Mouse (Mus musculus) adrenal gland, postnatal 25 days (tissue): ENCODE measurements around the gene Ank3. TPM values are rescaled to one million over a fixed set of nuclear protein-coding genes. Genes with fewer than 3 reads are reported as not detected.

ENCODE experiments used
- DNase-seq: peaks from one replicate; pipeline ENCODE4 v3.0.0; 2021; ENCODE audit warnings: mixed read lengths
- total RNA-seq: library from RNA; stranded (reverse); gene quantifications from 2 replicates; pipeline ENCODE4 v1.2.3, GENCODE M21; 2021

The Ank3 gene
- total RNA-seq, 1 experiment from 2014 or later = 18.2 TPM

- DNase-seq = no peak
Measured at GRCm38 (mm10) chr10:69670496-69670895, 271.9 kb downstream of the Ank3 start.

GRCm38 (mm10) chr10:69670959-69671358 lies 272.4 kb downstream of the Ank3 start:
- no peak for DNase-seq

GRCm38 (mm10) chr10:69671505-69671904 lies 272.9 kb downstream of the Ank3 start:
- no peak for DNase-seq

- DNase-seq = no peak
Measured at GRCm38 (mm10) chr10:69672545-69672944, 274.0 kb downstream of the Ank3 start.

GRCm38 (mm10) chr10:69678230-69678629 lies 279.7 kb downstream of the Ank3 start:
- DNase-seq = no peak

GRCm38 (mm10) chr10:69686336-69686735 lies 287.8 kb downstream of the Ank3 start:
- peak; percentile 38 for DNase-seq

GRCm38 (mm10) chr10:69689096-69689495 lies 290.5 kb downstream of the Ank3 start:
- DNase-seq = no peak

- DNase-seq = no peak
Measured at GRCm38 (mm10) chr10:69690131-69690960, 291.8 kb downstream of the Ank3 start.

- DNase-seq = no peak
Measured at GRCm38 (mm10) chr10:69690961-69691451, 292.4 kb downstream of the Ank3 start.

GRCm38 (mm10) chr10:69696019-69696418 lies 297.4 kb downstream of the Ank3 start:
- no peak for DNase-seq

- no peak for DNase-seq
Measured at GRCm38 (mm10) chr10:69698699-69699098, 300.1 kb downstream of the Ank3 start.

- no peak for DNase-seq
Measured at GRCm38 (mm10) chr10:69701226-69701625, 302.7 kb downstream of the Ank3 start.

- DNase-seq = no peak
Measured at GRCm38 (mm10) chr10:69705806-69706768, 307.5 kb downstream of the Ank3 start.

- DNase-seq = no peak
Measured at GRCm38 (mm10) chr10:69706851-69707788, 308.5 kb downstream of the Ank3 start.

GRCm38 (mm10) chr10:69707844-69708550 lies 309.4 kb downstream of the Ank3 start:
- no peak for DNase-seq

- no peak for DNase-seq
Measured at GRCm38 (mm10) chr10:69709631-69710030, 311.1 kb downstream of the Ank3 start.

GRCm38 (mm10) chr10:69710802-69711201 lies 312.2 kb downstream of the Ank3 start:
- no peak for DNase-seq

- no peak for DNase-seq
Measured at GRCm38 (mm10) chr10:69716907-69717306, 318.3 kb downstream of the Ank3 start.

- DNase-seq = no peak
Measured at GRCm38 (mm10) chr10:69719421-69719820, 320.8 kb downstream of the Ank3 start.

GRCm38 (mm10) chr10:69719901-69720415 lies 321.4 kb downstream of the Ank3 start:
- no peak for DNase-seq

- DNase-seq = no peak
Measured at GRCm38 (mm10) chr10:69720452-69720851, 321.9 kb downstream of the Ank3 start.
